Mouse (Mus musculus) spleen, adult 12 weeks (tissue): Measurements from ENCODE around the gene Cemip.

Experiments
- DNase-seq: peaks from one replicate; pipeline ENCODE4 v3.0.0; 2022; ENCODE audit warnings: low spot score

The Cemip gene

DNA sequence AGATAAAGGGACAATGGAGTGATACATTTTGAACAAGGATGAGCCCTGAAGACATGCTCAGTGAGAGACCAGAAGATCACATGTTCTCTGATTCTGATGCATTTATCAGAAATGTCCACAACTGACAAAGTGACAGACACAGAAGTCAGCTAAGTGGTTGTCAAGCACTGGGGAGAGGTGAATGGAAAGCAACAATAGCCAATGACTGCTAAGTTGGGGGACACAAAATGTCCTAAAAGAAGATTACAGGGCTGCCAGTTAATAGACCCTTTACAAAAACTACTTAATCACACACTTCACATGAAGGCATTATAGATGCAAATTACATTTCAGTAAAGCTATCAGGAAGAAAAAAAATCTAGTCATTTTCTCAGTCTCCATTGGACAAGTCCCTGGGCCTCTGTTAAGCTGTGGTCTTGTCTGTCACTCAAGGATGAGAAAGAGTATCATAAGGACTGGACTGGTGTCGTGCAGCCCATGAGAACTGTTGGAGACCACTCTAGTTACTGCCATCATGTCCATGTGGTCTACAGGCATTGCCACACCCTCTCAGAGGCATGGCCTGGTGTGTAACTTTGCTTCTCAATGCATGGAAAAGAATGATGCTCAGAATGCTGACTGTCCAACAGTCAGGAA is 59.2 kb downstream of the Cemip start:
- no peak for DNase-seq

DNA sequence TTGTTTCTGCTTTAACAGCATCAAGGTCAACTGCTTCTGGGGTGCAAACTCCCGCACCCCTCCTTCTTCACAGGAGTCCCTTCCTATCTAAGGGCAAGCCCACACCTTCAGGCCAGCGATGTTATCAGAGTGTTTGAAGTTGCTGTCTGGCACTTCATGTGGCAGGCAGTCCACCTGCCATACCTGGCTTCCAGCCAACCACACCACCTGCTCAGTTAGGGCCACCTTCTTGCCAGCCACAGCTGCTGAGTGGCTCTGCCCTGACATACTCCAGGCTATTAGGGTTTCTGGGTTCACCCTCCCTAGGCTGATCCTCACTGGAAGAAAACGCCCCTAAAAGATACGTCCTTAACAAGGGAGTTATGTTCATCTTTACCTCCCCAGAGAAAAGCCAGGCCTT is 60.2 kb downstream of the Cemip start:
- DNase-seq: no peak

DNA sequence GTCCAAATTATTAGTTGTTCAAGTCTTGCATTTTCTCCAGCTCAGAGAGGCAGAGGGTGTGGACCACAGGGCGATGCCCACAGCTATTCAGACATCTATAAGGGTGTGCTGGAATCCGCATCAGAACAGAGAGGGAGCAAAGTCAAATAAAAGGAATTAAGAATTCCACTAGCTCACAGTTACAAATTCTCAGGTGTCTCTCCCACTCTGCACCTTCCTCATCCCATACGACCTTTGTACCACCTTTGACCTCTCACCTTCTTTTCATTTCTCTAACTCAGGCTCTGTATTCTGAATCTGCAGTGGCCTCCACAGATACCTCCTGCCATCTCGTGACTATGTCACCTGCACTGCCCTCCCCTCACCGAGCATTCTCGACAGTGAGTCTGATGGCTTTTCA is 62.8 kb downstream of the Cemip start:
- DNase-seq: no peak

DNA sequence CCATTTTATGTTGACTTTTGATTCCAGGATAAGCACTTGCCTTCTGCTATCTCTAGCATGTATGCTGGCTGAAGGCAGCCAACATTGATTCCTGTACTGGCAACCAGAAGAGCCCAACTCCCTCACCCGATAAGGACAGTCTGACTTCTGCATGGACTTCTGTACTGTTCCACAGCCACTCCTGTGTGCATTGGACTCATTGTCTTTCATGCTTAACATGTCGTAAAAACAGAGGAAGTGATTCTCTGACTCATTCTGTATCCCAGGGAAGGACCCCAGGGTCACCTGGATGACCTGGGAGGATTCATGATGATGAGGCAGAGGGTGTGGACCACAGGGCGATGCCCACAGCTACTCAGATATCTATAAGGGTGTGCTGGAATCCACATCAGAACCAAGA is 63.8 kb downstream of the Cemip start:
- DNase-seq: no peak

DNA sequence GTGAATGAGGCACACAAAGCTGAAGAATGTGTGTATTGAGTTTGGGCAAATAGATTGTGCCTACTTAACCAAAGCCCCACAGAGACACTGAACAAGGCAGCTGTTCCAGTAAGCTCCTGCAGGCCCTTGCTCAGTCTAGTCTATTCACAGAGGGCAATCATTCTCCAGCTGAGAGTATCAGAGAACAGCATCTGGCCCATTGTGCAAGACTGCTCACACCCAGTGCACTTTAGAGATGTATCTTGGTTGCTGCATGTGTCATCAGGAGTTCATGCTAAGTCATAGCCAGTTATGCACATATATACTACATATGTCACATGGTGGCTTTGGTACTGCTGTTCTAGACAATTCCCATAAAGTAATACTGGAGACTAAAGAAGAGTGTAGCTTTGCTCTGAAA is 66.9 kb downstream of the Cemip start:
- DNase-seq: no peak

DNA sequence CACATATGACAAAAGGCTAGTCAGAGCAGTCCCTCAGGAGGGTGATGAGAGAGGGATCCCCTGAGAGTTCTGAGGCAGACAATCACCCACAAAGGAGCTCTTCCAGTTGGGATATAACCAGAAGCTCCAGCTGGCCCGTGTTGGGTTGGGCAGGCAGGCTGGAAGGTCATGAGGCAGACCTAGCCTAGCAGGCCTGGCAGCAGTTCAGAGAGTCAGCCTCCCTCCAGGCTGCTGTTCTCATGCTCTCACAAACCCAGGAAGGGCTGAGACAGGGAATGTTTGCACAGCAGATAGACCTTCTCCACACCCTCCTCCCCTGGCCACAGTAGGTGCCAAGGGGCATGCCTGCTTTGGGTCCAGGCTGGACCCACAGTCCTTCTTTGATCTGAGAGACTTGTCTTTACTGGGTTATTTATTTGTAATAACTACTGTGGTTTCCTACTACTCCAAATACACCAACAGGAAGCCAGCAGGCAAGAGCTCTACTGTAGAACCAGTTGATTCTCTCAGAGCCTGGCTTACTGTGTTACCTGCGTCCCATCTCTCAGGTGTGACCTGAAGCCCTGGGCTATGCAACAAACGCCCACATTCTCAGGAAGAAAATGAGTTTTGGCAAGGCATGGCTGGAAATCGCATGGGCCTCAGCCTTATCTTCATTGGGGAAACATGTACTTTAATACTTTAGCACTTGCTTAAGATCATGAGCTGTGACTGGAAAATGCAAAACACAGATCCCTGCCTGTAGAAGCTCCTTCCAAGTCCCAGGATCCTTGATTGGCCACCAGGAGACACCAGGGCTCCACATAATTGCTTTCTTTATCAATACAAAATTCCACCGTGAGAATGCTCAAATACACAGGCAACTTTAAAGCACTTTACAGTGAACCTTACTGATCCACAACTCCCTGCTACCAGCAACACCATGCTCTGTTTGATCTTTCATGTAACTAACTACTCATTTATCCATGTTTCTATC is 67.7 kb downstream of the Cemip start:
- no peak for DNase-seq

DNA sequence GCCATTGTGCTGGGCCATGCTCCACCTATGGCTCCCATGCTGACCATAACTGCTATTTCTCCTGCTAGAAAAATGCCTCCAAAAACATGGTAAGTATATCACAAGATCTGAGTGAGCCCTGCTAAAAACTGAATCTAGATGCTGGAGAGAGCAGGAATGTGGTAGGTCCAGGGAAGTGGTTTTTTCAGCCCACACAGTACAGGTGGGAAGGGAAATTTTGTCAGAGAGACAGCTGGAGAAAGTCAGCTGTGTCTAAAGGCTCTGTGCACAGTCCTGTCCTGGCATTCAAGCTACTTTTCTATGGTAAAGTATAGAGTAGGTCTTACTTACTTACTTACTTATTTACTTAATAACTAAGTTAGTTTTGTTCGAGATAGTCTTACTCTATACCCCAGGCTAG is 71.3 kb downstream of the Cemip start:
- DNase-seq: no peak

DNA sequence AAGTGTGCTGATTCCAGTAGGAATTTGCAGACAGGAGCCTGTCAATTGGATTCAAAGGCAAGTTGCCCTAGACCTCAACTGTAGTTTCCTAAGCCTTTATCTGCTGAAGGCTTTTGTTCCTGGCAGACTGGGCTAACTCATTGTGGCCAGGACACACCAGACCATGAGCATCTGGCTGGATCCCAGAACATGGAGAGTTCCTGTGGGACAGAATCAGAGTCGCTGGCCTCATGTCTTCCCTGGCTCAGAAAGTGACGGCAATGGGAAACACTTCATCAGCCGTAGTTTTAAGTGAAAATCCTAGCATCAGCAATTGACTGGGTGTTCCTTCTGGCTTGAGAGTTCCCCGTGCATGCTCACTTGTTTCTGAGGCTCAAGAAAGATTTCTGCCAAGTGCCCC is 72.6 kb downstream of the Cemip start:
- DNase-seq: no peak

DNA sequence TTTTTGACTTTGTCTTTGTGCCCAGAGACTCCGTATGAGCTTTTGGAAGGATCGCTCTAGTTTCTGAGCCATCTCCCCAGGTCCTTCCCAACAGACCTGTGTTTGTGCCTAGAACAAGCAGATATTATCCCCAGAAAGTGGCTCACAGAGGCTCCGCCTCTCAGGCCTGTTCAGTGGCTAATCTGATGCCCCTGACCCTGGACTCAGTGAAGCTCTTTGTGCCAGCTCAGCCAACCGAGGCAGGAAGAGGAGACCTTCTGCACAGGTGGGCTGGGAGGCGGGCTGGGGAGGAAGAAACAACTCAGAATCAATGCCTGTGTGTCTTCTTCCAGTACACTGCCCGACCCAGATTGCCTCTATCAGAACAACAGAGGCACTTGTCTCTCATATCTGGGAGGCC is 81.9 kb downstream of the Cemip start:
- DNase-seq: no peak

DNA sequence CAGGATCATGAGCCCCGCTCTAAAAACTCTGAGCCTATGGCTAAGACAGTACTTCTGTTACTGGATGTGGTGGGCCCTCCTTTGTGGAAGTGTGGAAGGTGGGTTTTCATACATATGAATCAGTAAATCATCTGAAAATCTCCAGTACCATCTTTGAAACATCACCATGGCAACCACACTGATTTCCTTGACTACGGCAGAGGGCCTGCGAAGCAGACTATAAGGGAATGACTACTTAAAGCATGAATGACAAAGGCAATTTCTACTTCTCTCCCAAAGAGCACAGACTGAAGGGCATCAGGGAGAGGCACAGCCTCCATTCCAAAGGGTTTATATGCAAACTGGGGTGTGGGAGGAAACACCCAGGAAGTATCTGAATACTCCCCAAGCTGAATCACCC is 84.8 kb downstream of the Cemip start:
- DNase-seq: no peak

DNA sequence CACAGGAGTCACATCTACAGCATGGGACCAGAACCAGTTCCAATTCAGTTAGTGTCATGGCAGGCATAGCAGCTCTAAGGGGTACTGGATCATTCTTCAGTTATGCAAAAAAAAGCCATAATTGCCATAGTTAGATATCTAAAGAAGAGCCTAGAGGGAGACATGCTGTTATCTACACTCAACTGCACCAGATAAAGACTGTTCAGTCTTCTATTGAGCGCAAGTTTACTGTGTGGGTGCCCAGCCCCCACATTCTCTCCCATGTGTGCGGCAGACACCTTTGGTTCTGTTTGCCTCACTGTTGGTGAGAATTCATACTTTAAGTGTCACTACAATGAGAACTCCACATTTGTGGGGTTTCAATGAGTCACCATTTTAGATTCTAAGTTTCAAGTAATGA is 85.6 kb downstream of the Cemip start:
- no peak for DNase-seq

DNA sequence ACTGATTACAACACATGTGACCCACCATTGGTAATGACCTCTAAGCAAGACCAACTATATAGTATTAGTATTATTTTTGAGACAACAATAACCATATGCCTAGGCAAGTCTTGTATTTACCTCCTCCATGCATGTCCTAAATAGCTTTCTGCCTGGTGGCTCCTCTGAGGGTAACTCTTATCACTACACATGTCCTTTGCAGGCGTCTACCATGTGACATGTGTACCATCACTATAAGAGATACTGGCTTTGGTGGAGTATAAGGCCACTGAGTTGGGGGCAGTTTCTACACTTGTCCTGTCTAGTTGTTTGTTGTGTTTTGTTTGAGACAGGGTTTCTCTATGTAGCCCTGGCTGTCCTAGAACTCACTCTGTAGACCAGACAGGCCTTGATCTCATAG is 86.7 kb downstream of the Cemip start:
- DNase-seq: no peak

DNA sequence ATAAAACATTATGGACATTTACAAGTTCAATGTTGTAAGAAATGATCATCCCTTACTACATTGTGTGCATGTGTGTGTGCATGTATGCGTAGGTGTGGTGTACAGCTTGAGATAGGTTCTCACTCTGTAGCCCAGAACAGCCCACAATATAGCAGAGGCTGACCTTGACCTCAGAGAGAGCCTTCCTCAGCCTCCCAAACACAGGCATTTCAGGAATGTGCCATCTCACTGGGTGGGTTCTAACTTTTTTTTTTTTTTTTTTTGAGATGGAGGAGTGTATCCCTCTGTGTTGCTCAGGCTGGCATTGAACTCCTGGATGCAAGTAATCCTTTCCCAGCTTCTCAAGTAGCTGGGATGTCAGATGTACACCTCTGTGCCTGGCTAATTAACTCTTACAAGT is 92.0 kb downstream of the Cemip start:
- DNase-seq: no peak

DNA sequence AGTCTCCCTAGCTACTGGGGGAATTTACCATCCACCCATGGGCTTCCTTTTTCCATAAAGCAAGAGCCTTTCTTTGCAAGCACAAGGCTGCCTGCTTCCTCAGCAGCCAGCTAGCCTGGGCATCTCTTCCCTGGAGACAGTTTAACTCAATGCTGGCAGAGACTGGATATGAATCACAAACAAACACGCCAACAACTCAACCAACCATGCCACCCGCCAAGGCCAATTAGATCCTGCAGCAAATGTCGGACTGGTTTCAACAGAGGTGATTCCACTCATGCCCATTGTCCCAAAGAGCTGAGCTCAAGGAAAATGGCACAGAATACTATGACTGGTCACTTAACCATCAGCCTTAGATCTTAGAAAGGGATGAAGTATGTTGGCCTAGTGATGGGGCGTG is 97.0 kb downstream of the Cemip start:
- DNase-seq: no peak

DNA sequence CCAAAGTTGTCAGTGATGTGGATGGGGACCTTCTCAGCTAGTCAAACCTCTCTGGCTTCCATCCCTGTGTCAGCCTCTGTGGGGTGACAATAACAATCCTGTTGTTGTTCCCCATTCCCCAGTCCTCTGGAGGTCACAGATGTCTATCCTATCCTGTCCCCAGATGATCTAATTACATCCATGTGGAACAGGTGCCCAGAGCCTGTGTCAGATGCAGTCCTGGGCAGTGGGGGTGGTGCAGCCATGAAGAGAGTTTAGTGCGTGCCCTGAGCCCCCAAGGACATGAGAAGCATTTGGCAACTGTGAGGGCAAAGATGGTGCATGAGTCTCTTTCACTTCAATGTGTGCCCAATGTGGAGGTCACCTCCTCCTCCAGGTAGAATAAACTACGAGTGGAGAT is 100.6 kb downstream of the Cemip start:
- no peak for DNase-seq

DNA sequence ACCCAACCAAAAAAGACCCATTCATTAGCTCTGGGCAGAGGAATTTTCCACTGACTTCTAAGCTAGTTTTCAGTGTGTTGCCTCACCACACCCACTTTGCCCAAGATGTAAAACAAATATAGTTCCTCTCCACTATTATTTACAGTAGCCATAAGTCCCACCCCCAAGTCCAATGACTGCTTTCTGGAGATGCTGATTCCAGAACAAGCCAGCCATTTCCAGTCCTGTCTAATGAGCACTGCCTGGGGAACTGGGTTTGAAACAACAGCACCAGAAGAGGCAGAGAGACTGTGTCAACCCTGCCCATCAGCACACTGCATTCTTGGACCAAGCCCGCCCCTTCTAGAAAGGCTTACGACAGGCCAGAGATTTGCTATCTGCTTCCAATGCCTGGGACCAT is 103.7 kb downstream of the Cemip start:
- DNase-seq: no peak

DNA sequence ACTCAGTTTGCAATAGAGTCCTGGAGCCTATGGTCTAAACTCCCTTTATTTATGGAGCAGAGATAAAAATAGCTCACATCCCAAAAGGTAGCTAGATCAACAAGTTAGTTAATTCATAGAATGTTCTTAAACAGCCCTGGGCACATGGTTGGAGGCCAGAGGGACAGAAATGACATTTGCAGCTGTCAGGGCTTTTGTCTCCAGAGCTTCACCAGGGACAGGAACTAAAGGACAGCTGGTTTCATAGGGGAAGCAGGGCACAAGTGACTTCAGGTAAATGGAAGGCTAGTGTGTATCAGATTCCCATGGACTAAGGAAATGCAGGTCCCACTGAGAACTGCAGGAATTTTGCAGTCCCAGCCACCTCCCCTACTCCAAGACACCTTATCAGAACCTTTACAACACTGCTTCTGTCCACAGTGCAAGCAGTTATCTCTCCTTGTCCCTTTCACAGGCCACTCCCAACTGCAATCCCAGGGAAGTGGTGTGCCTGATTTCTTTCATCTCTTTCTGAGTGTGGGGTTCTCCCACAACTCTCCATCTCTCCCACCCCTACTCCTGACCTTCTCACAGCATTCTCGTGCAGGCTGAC is 107.3 kb downstream of the Cemip start:
- DNase-seq: no peak

DNA sequence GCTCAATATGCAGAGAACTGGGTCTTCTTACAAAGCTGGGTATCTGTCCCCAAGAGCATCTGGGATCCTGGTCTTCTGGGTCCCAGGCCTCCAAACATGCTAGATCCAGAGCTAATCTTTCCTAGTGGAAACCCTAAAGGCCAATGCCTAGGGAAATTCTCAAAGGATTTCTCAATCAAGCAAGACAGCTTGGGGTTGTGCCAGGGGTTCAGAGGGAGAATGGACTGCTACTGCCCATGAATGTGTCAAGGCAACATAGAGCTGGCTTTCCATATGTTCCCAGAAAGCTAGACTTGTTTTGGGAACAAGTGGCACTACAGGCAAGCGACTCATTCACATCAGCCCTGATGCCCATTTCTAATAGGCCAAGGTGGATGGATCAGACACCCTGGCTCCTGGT is 107.9 kb downstream of the Cemip start:
- no peak for DNase-seq

DNA sequence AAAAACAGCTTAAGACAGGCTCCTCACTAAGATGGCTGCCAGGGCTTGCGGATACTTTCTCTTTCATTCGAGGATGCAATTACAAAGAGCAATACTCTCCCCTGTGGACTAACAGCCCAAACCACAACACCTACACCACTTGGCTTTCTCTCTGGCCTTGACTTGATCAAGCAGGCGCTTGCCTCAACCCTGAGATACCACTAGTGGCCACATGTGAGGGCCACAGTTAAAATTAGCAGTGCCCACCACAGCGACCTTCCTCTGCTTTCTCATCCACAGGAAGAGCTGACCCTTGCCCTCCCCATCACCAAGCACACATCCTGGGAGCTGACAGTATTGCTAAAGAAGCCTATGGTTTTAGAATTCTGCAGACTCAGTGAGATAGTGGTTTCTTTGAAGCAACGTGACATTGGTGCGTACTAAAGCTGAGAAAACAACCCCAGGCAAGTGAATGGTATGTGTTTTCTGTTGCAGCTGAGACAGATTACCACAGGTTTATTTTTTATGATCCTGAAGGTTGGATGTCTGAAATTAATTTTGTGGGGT is 109.8 kb downstream of the Cemip start:
- no peak for DNase-seq

DNA sequence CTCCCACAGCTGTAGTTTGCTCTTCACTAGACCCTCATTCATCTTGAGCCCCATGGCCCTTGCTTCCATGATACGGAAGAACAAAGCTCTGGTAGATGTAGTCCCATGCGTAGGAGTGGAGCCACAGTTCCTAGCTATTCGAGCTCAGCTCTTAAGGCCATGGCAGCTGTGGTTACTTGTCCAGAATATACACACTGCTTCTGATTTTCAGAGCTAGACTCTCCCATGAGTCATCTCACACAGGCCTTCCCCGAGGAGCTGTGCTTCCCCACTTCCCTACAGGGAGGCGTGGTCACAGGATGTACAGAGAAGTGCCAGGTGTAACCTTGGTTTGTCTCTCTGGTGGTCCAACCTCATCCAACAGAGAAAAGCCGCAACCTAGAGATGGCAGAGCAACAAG is 111.0 kb downstream of the Cemip start:
- DNase-seq: no peak

DNA sequence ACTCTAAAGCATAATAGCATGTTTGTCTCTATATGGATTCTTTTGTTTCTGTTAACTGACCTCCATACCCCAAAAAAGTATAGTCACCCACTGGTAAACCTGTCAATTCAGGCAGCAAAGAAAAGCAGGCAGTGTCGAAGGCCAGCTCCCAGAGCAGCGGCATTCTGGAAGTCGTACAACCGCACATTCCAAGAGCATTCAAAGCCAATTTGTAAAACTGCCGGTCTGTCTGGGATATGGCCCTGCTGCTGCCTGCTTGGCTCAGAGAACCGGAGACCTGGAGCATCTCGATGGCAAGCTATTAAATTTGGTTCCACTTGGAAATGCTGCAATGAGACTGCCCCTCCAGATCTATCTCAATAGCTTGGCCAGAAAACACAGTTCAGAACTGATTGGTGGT is 113.8 kb downstream of the Cemip start:
- DNase-seq: no peak

DNA sequence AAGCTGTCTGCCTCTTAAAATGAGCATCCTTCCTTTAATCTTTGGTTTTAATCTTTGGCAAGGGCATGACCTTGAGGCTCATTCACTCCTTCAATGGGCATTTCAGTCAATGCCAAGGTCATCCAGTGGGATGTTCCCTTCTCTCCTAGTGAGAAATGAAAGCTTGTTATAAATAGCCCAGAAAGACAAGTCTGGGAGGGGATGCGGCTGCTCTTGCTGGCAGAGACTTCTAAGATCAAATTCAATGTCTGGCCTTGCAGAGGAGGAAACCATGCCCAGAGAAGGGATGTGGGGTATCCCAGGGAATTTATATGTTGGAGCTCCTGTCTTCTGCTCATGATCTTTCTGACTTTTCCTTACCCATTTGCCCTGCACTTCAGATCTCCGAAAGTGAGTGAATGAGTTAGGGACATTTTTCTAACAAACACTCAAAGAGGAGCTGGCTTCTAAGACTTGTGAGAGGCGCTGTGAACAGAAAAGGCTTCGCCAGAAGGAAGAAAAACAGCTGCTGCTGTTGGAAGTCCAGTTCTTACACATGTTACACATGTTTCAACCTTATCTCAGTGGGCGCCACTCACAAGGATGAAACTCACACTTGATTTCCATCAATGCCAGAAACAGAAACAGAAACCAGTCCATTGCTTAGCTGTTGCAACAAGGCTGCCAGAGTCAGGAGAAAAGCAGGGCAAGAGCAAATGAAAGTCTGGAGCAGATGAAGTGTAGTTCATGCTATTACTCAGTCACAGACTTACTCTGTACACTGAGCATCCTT is 120.1 kb downstream of the Cemip start:
- DNase-seq: no peak
